Comparison of ENCODE assay signal across 26 mouse cellular contexts in the genomic region with DNA sequence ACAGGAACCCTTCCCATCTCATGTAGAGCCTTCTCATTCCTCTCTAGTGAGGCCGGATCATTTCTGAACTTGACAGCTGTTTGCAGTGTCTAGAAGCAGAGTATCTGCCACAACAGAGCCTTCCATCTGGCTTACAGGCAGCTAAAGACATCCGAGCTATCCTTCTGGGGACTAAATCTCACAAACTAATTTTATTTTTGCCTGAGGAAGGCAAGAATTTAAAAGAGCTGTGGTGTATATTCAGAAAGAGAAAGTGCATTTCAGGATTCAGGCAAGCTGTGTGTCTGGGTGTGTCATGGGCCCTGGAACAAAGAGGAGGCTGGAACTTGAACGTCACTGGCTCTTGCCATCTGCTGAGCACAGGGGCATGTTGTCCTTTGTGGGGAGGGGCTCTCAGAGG. TPM values are rescaled to one million over a fixed set of nuclear protein-coding genes. Genes with fewer than 3 reads are reported as not detected.
DNase-seq lines count a peak whose midpoint lies in the region; ATAC-seq and TF ChIP-seq lines count a peak whose summit lies in the region.
"Had no signal": no experiment of that assay in that cellular context is flagged by ENCODE, and none has a peak within 500 bp of the region (broad histone marks: within the 10 kb centered on the region; RNA-seq: fewer than 3 reads in every experiment).

No protein-coding gene starts in this region.

- no peaks in the 10 kb centered on the region for H3K9me3 ChIP-seq in embryonic facial prominence, embryonic 14.5 days (ENCODE audit: control insufficient read depth, low read length)
- H3K9me3 ChIP-seq in embryonic facial prominence, embryonic 10.5 days, result no peaks in the 10 kb centered on the region
- H3K9me3 ChIP-seq: hindbrain, embryonic 12.5 days; intestine, embryonic 15.5 days; limb, embryonic 12.5 days had no signal

- no peak overlapping the region for H3K4me2 ChIP-seq in embryonic facial prominence, embryonic 14.5 days (ENCODE audit: low read depth, low read length)
- H3K4me2 ChIP-seq: hindbrain, embryonic 12.5 days; intestine, embryonic 15.5 days; limb, embryonic 12.5 days; liver, embryonic 11.5 days; midbrain, embryonic 11.5 days had no signal

- no peak for DNase-seq in embryonic facial prominence, embryonic 14.5 days (ENCODE audit: low spot score)
- DNase-seq in embryonic facial prominence, embryonic 10.5 days (ENCODE audit: low spot score), result no peak
- DNase-seq in layer of hippocampus, adult 2 months (ENCODE audit: low spot score in 2 of 2), result no peak
- DNase-seq in layer of hippocampus, postnatal 10 days (ENCODE audit: low spot score in 2 of 2), result no peak
- DNase-seq in right cerebral cortex, postnatal 10 days (ENCODE audit: low spot score in 2 of 2), result peak; percentile 47 to 82
- no peak for DNase-seq in right cerebral cortex, postnatal 36 days (ENCODE audit: low spot score in 2 of 2)
- DNase-seq: adrenal gland, adult 8-10 months; cerebellum, adult 18-20 months; cerebellum, postnatal 25 days; gastrocnemius, adult 2 months; kidney, adult 8-10 months; kidney, postnatal 10 days; liver, postnatal 0 days; retina, postnatal 1 day; spleen, adult 18-20 months; thymus, postnatal 36 days had no signal

- H3K27me3 ChIP-seq in embryonic facial prominence, embryonic 14.5 days (replicated peaks; ENCODE audit: control insufficient read depth, insufficient read depth, low read length), result no peaks in the 10 kb centered on the region
- peaks cover 18% of the 10 kb centered on the region for H3K27me3 ChIP-seq in embryonic facial prominence, embryonic 10.5 days (replicated peaks; ENCODE audit: low read depth, poor library complexity, severe bottlenecking)

- no peak overlapping the region; the same call in 1 of the 2 replicates for H3K9ac ChIP-seq in embryonic facial prominence, embryonic 14.5 days (ENCODE audit: low read depth, low read length)
- H3K9ac ChIP-seq: hindbrain, embryonic 12.5 days; intestine, embryonic 15.5 days; limb, embryonic 12.5 days; liver, postnatal 0 days had no signal

- H3K4me1 ChIP-seq in embryonic facial prominence, embryonic 14.5 days (ENCODE audit: control insufficient read depth, insufficient read depth, low read length), result no peaks in the 10 kb centered on the region
- peaks cover 5% of the 10 kb centered on the region for H3K4me1 ChIP-seq in embryonic facial prominence, embryonic 10.5 days
- H3K4me1 ChIP-seq: hindbrain, embryonic 12.5 days; intestine, embryonic 15.5 days; limb, embryonic 12.5 days had no signal

- 37% methylated on average over 3 of the region's 3 CpGs for WGBS in embryonic facial prominence, embryonic 14.5 days
- WGBS in embryonic facial prominence, embryonic 10.5 days, result 78% methylated on average over 3 of the region's 3 CpGs

- H3K36me3 ChIP-seq in embryonic facial prominence, embryonic 14.5 days (ENCODE audit: control insufficient read depth, insufficient read depth, low read length), result no peaks in the 10 kb centered on the region
- no peaks in the 10 kb centered on the region for H3K36me3 ChIP-seq in embryonic facial prominence, embryonic 10.5 days (replicated peaks)
- H3K36me3 ChIP-seq: hindbrain, embryonic 12.5 days; intestine, embryonic 15.5 days; limb, embryonic 12.5 days had no signal

- H3K4me3 ChIP-seq in embryonic facial prominence, embryonic 14.5 days (ENCODE audit: low read depth, low read length), result no peak overlapping the region
- no peak overlapping the region for H3K4me3 ChIP-seq in embryonic facial prominence, embryonic 10.5 days
- H3K4me3 ChIP-seq in layer of hippocampus, adult 2 months, result no peak overlapping the region
- H3K4me3 ChIP-seq: gastrocnemius, adult 2 months; hindbrain, embryonic 12.5 days; intestine, embryonic 15.5 days; limb, embryonic 12.5 days had no signal

- no peak for ATAC-seq in embryonic facial prominence, embryonic 14.5 days (ENCODE audit: low read depth)
- no peak for ATAC-seq in megakaryocyte-erythroid progenitor cell, adult 5-6 weeks (replicated peaks; ENCODE audit: low FRiP score, low TSS enrichment, poor library complexity, severe bottlenecking)
- ATAC-seq: activated CD4-positive, CD25-positive, alpha-beta regulatory T cell, adult 4 months; intestine, embryonic 15.5 days; liver, postnatal 0 days; lung, postnatal 0 days had no signal

- peak overlapping the region; percentile 36; the same call in 1 of the 2 replicates for H3K27ac ChIP-seq in embryonic facial prominence, embryonic 14.5 days (replicated peaks; ENCODE audit: low read depth, low read length)
- no peak overlapping the region for H3K27ac ChIP-seq in embryonic facial prominence, embryonic 10.5 days (replicated peaks)
- peak overlapping the region; percentile 78 for H3K27ac ChIP-seq in layer of hippocampus, adult 2 months
- H3K27ac ChIP-seq: gastrocnemius, adult 2 months; hindbrain, embryonic 12.5 days; intestine, embryonic 15.5 days; limb, embryonic 12.5 days had no signal

- no peak for TF ChIP-seq CTCF in layer of hippocampus, adult 2 months (conservative IDR thresholded peaks at IDR 0.05)

RNA-seq across cellular contexts. Expression of a gene that starts 46.1 kb away (rescaled TPM):
- 62.7 and 73.0 TPM in 2 replicates for polyA plus RNA-seq in embryonic facial prominence, embryonic 14.5 days (2014; fragmentation: Nextera tagmentation; extraction: Ambion mirVana)
- 84.4 and 85.5 TPM in 2 replicates for polyA plus RNA-seq in embryonic facial prominence, embryonic 10.5 days (2016; fragmentation: Nextera tagmentation; extraction: Ambion mirVana)
- 10 to 100 TPM; 30.1 to 33.6 TPM for total RNA-seq in layer of hippocampus, adult 2 months (2021)
- 10 to 100 TPM; 25.7 to 26.2 TPM for total RNA-seq in layer of hippocampus, postnatal 10 days (2021)
- 26.2 and 35.0 TPM in 2 replicates for total RNA-seq in megakaryocyte-erythroid progenitor cell, adult 5-6 weeks (2014; fragmentation: Nextera tagmentation)
- 33.6 and 43.2 TPM in 2 replicates for total RNA-seq in megakaryocyte-erythroid progenitor cell, adult 5-6 weeks (2017)

RNA-seq across cellular contexts. Expression of a gene that starts 50.1 kb away (rescaled TPM):
- 0.21 TPM in 2 replicates for polyA plus RNA-seq in embryonic facial prominence, embryonic 14.5 days (2014; fragmentation: Nextera tagmentation; extraction: Ambion mirVana)
- polyA plus RNA-seq in embryonic facial prominence, embryonic 10.5 days (2016; fragmentation: Nextera tagmentation; extraction: Ambion mirVana), result 0.07 and 0.16 TPM in 2 replicates
- not detected for total RNA-seq in layer of hippocampus, adult 2 months (2021)
- under 1 TPM in 1 of 2 experiments, not detected in 1; 0.25 TPM for total RNA-seq in layer of hippocampus, postnatal 10 days (2021)
- not detected in 2 replicates for total RNA-seq in megakaryocyte-erythroid progenitor cell, adult 5-6 weeks (2014; fragmentation: Nextera tagmentation)
- not detected in 2 replicates for total RNA-seq in megakaryocyte-erythroid progenitor cell, adult 5-6 weeks (2017)
- polyA plus RNA-seq: activated CD4-positive, CD25-positive, alpha-beta regulatory T cell, adult 4 months; forebrain, embryonic 11.5 days; hindbrain, embryonic 12.5 days; limb, embryonic 12.5 days; liver, embryonic 11.5 days; liver, postnatal 0 days; lung, postnatal 0 days; midbrain, embryonic 11.5 days; neural tube, embryonic 11.5 days had no signal

RNA-seq across cellular contexts. Expression of a gene that starts 56.1 kb away (rescaled TPM):
- polyA plus RNA-seq in embryonic facial prominence, embryonic 14.5 days (2014; fragmentation: Nextera tagmentation; extraction: Ambion mirVana), result 12.9 and 13.9 TPM in 2 replicates
- polyA plus RNA-seq in embryonic facial prominence, embryonic 10.5 days (2016; fragmentation: Nextera tagmentation; extraction: Ambion mirVana), result 0.72 and 0.86 TPM in 2 replicates
- under 1 TPM in 1 of 2 experiments, not detected in 1; 0.49 TPM for total RNA-seq in layer of hippocampus, adult 2 months (2021)
- total RNA-seq in layer of hippocampus, postnatal 10 days (2021), result under 1 TPM; 0.31 to 0.57 TPM
- total RNA-seq in megakaryocyte-erythroid progenitor cell, adult 5-6 weeks (2014; fragmentation: Nextera tagmentation), result not detected in 2 replicates
- not detected in 2 replicates for total RNA-seq in megakaryocyte-erythroid progenitor cell, adult 5-6 weeks (2017)
- polyA plus RNA-seq: activated CD4-positive, CD25-positive, alpha-beta regulatory T cell, adult 4 months; forebrain, embryonic 11.5 days; midbrain, embryonic 11.5 days had no signal

Comparison
In these comparisons a context has a peak if more than half of its experiments do, and no peak if none do; other contexts are left out.
1. DNase-seq: peak in right cerebral cortex, postnatal 10 days (2 of 2); none in embryonic facial prominence, embryonic 14.5 days (single experiment), embryonic facial prominence, embryonic 10.5 days (single experiment), layer of hippocampus, adult 2 months (0 of 2), layer of hippocampus, postnatal 10 days (0 of 2) and right cerebral cortex, postnatal 36 days (0 of 2).